Mouse (Mus musculus) layer of hippocampus, adult 2 months (tissue): ENCODE data around the gene Tapbp. TPM values are rescaled to one million over a fixed set of nuclear protein-coding genes. Genes with fewer than 3 reads are reported as not detected.

Source experiments
- DNase-seq, 2 experiments: peaks; one replicate each; pipeline ENCODE4 v3.0.0; 2022; ENCODE audit warnings: low spot score in 2 of 2
- H3K27ac ChIP-seq: fragments of 200-600 bp; 2 replicates; pipeline ENCODE4 v1.8.1; 2022
- H3K4me3 ChIP-seq: fragments of 200-600 bp; 2 replicates; pipeline ENCODE4 v1.8.1; 2022; ENCODE audit warnings: mild to moderate bottlenecking
- CTCF ChIP-seq: fragments of 200-600 bp; conservative IDR thresholded peaks from 2 replicates; pipeline ENCODE4 v1.8.1; 2022; ENCODE audit warnings: antibody characterized with exemption, mild to moderate bottlenecking, moderate library complexity
- total RNA-seq, 2 experiments: library from RNA; stranded (reverse); gene quantifications; 2 replicates each; pipeline ENCODE4 v1.2.3; 2021

Gene Tapbp
- total RNA-seq, 2 experiments from 2014 or later = 30.2 to 40.1 TPM

DNA sequence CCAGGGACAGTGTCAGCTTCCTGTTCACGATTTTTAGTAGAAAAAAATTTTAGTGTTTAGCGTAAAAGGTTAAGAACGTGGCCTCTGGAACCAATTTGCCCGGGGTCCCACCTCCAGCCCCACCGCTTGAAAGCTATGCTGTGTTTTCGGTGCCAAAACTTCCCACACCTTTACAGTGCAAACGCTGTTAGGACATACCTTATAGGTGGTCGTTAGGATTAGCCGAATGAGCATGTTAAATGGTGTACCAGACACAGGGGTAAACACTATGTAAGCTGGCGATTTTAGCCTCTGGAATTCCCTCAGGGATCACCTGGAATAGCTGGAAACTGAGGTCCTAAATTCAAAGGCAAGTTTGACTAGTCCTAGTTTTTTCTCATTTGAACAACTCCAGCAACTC, 40.6 kb downstream of the Tapbp start:
- no peak for DNase-seq
- Histone ChIP-seq H3K4me3 (peak overlapping the region; percentile 85), H3K27ac (peak overlapping the region; percentile 98)
- no peak for TF ChIP-seq CTCF

DNA sequence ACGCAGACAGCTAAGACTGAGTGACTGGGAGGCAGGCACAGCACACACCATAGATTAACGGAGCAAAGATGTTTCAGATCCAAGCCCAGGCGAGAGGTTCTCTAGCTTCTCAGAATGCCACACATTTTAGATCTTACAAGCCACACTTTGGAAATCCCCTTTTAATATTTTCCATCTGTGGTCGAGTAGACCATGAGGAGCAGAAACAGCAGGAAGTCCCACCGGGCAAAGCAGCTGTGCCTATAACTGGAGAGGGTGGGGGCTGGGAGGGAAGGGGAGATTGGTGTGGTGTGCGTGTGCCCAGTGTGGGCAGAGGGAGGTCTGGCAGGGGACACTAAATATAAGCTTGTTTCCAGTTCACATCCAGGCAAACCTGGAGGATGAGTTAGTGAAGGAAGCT, 41.8 kb downstream of the Tapbp start:
- Histone ChIP-seq H3K27ac (no peak overlapping the region), H3K4me3 (no peak overlapping the region)
- no peak for DNase-seq
- TF ChIP-seq CTCF = no peak

DNA sequence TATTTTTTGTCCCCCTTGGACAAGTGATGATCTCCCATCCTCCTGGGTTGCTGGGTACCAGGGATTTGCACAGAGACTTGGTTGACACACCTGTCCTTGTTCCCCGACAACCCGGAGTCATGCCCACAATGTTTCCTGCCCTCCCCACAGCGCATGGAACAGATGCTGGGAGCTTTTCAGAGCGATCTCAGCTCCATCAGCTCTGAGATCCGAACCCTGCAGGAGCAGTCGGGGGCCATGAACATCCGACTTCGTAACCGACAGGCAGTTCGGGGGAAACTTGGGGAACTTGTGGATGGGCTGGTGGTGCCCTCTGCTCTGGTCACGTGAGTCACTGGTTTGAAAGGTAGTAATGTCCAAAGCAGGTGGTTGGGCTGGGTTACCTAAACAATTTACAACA, 42.8 kb downstream of the Tapbp start:
- Histone ChIP-seq H3K4me3 (no peak overlapping the region), H3K27ac (no peak overlapping the region)
- DNase-seq = no peak
- no peak for TF ChIP-seq CTCF

DNA sequence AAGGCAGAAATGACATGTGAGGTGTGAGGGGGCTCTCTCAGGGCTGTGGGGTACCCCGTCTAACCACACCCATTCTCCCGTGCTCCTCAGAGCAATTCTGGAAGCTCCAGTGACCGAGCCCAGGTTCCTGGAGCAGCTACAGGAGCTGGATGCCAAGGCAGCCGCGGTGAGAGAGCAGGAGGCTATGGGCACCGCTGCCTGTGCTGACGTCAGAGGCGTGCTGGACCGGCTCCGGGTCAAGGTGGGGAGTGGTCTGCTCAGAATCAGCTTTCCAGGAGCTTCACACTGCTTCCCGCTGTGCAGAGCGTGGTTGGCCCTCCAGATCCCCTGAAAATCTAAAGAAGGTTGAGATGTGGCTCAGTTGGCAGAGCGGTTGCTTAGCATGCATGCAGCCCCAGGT, 43.4 kb downstream of the Tapbp start:
- Histone ChIP-seq H3K4me3 (no peak overlapping the region), H3K27ac (no peak overlapping the region)
- TF ChIP-seq CTCF = no peak
- no peak for DNase-seq

DNA sequence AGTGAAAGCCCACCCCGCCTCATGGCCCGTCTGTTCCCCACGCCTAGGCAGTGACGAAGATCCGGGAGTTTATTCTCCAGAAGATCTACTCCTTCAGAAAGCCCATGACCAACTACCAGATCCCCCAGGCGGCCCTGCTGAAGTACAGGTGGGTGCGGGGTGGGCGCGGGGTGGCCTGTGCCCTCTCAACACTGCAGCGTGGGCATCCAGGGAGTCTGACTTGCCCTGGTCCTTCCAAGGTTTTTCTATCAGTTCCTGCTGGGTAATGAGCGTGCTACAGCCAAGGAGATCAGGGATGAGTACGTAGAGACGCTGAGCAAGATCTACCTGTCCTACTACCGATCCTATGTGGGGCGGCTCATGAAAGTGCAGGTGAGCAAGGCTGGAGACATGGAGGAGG, 44.2 kb downstream of the Tapbp start:
- no peak for DNase-seq
- no peak overlapping the region for H3K4me3 ChIP-seq

DNA sequence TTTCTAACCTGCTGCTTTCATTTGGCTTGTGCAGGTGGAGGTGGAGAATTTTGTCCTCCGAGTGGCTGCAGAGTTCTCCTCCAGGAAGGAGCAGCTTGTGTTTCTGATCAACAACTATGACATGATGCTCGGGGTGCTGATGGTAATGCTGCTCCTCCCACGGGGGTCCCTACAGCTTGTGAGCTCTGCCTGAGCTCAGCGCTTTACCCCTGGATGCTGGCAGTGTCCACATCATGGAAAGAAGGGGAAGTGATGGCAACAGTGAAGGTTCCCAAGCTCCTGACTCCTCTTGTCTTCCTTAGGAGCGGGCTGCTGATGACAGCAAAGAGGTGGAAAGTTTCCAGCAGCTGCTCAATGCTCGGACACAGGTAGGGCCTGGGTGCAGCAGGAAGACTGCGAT, 47.2 kb downstream of the Tapbp start:
- no peak for DNase-seq
- no peak for TF ChIP-seq CTCF
- Histone ChIP-seq H3K27ac (no peak overlapping the region), H3K4me3 (no peak overlapping the region)

More for the DNA sequence above, 44.2 kb downstream of the Tapbp start:
- no peak for TF ChIP-seq CTCF
- no peak overlapping the region for H3K27ac ChIP-seq

DNA sequence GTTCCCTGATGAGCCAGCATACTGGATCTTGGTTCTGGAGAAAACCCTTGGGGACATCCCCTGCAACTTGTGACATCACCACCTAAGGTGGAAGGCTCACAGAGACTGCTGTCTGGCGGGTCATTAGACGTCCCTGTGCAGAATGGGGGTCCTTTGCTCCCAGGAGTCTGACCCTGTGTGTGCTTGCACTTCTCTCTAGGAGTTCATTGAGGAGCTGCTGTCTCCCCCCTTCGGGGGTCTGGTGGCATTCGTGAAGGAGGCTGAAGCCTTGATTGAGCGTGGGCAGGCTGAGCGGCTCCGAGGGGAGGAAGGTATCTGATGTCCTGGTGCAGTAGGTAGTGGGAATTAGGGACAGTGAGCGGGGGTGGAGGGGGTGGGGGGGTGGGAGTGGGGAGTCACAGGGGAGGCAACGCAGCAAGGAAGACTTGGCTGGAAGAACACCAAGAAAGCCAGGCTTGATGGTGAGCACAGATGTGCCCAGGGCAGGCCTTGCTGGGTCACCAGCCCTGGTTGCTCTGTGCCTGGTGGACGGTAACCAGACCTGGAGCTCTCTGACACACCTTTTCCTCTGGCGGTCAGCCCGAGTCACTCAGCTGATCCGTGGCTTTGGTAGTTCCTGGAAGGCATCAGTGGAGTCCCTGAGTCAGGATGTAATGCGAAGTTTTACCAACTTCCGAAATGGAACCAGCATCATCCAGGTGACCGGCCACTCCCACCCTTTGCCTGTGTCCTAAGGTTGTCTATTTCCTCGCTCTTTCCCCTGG, 49.6 kb downstream of the Tapbp start:
- Histone ChIP-seq H3K27ac (no peak overlapping the region), H3K4me3 (no peak overlapping the region)
- no peak for TF ChIP-seq CTCF
- DNase-seq = no peak

DNA sequence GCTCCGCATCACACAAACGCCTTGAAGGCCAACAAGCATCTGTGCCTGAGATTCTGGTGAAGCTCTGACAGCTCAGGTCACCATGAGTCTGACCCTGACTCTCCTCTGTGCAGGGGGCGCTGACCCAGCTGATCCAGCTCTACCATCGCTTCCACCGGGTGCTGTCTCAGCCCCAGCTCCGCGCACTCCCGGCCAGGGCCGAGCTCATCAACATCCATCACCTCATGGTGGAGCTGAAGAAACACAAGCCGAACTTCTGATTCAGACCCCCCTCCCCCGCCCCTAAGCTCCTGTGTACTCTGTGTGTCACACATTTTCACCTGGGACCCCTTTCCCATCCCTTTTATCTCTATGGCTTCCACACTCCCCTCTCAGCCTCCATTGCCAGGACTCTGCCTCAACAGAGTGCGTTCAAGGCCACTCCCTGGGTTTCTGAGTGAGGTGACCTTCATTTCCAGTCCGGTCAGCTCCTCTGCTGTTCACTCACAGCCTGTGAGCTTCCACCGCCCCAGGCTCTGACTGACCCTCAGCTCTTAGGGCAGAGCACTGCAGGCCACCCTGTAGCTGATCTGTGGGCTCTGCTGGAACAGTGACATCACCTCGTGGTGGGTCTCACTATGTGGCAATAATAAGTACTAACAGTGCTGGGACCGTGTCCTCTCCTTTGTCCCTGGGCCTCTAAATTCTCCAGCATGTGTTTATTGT, 50.3 kb downstream of the Tapbp start:
- no peak overlapping the region for H3K27ac ChIP-seq
- DNase-seq = no peak
- no peak overlapping the region for H3K4me3 ChIP-seq
- no peak for TF ChIP-seq CTCF

DNA sequence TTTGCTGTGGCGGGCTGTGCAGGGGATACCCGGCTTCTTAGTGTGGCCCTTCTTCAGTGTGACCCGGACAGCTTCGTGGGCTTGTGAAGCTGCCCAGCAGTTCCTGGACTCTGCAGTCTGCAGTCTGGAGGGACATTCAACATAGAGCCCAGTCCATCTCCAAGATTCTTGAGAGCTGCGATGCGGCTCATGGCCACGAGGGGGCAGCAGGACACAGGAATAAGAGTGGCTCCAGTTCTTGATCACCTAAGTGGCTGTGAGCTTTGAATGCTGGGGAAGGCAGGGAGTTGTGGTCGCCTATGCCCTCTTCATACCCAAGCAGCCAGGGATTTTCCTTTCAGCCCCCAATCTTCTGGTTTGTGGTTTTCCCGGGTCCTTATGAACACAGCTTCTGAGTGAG, 52.8 kb downstream of the Tapbp start:
- Histone ChIP-seq H3K27ac (no peak overlapping the region), H3K4me3 (no peak overlapping the region)
- TF ChIP-seq CTCF = peak; percentile 78
- peak; percentile 61 to 79 for DNase-seq

DNA sequence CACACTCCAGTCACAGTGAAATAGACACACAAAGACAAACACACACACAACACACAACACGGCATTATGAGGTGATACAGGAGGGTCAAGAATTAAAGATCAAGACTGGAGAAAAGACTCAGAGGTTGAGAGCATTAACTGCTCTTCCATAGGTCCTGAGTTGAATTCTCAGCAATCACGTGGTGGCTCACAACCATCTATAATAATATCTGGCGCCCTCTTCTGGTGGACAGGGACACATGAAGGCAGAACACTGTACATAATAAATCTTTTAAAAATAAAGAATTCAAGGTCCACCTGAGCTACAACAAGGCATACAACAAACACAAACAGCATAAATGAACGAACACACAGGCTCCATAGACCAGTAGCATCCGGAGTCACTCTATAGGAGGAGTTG, 53.2 kb downstream of the Tapbp start:
- DNase-seq = no peak
- no peak for TF ChIP-seq CTCF
- no peak overlapping the region for H3K4me3 ChIP-seq
- H3K27ac ChIP-seq = no peak overlapping the region

DNA sequence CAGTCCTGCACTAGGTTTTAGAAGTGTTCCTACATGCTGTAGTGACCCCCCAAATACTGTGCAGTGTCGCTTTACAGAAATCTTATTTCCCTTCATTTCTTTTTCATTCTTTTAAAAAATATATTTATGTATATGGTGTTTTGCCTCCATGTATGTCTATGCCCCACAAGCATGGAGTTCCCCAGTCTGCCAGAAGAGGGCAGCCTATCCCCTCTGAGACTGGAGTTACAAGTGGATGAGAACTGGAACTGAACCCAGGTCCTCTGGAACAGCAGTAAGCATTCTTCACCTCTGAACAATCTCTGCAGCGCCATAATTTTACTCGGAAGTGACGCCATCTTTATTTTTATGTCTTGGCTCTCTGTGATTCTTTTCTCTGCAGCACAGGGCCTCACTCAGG, 53.7 kb downstream of the Tapbp start:
- H3K27ac ChIP-seq = no peak overlapping the region
- DNase-seq = no peak
- H3K4me3 ChIP-seq = no peak overlapping the region
- TF ChIP-seq CTCF = no peak; the same call in 1 of the 2 replicates

DNA sequence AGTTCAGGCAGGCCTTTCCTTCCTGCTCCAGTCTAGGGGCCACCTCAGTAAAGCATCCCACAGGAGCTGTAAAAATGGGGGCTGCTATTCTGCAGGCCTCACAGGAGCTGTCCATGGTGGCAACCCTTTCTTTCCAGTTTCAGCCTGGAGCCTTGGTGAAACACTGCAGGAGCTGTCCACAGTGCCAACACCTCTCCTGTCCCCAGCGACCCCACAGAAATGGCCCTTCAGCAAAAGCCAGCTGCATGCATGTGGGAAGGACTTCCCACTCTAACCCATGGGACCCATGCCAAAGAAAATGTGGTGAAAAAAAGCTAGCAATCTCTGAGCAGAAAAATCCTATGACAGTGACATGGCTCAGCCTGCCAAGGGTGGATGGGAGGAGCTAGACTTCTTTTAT, 57.0 kb downstream of the Tapbp start:
- TF ChIP-seq CTCF = no peak
- no peak for DNase-seq
- Histone ChIP-seq H3K4me3 (no peak overlapping the region), H3K27ac (no peak overlapping the region)

DNA sequence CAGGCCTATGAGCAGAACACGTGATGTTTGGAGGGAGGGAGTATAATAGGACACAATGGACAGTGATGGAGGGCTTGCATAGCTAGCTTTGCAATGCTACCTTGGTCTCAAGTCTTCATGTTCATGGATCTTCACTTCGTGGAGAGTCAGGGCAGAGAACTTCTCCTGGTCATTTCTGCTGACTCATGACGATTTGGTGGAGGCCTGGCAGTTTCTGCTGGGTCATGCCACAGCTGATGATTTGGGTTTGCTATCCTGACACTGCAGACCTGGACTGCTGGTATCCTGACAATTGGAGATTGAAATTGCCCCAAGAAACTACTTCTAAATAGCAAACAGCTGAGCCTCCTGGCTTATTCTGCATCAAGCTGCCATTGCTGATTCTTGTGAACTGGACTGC, 57.9 kb downstream of the Tapbp start:
- no peak for TF ChIP-seq CTCF
- H3K27ac ChIP-seq = no peak overlapping the region
- H3K4me3 ChIP-seq = no peak overlapping the region
- DNase-seq = no peak
